Mouse (Mus musculus) brain, embryonic 14.5 days (tissue): ENCODE data around the gene Cenpi. TPM values are rescaled to one million over a fixed set of nuclear protein-coding genes. Genes with fewer than 3 reads are reported as not detected.
"Not testable (repeated sequence)": the region's sequence is repeated elsewhere in the genome, so short reads cannot be mapped to it uniquely, and the experiment has no call there.

Experiments
- DNase-seq: peaks from one replicate; pipeline ENCODE4 v3.0.0-alpha.2; 2011; ENCODE audit warnings: low read depth
- CTCF ChIP-seq: fragments of 200-500 bp; IDR thresholded peaks from 2 replicates; pipeline ENCODE4 v1.5.1; 2012; ENCODE audit warnings: inconsistent platforms, mild to moderate bottlenecking, moderate library complexity, borderline replicate concordance; ENCODE audit not compliant: insufficient read depth, insufficient read length; ENCODE audit errors: extremely low read depth
- POLR2A ChIP-seq: fragments of 200-500 bp; IDR thresholded peaks from 2 replicates; pipeline ENCODE4 v1.6.1; 2012; ENCODE audit warnings: mild to moderate bottlenecking, inconsistent platforms, borderline replicate concordance; ENCODE audit not compliant: poor library complexity, insufficient read depth, insufficient read length, severe bottlenecking; ENCODE audit errors: extremely low read depth
- polyA plus RNA-seq: library from polyadenylated mRNA; depleted of rRNA; stranded (reverse); fragments of >200 nt; gene quantifications from 2 replicates; pipeline ENCODE4 v1.2.3, GENCODE M21; 2012

The Cenpi gene
- polyA plus RNA-seq, 1 experiment, result 5.6 TPM

- peak; percentile 40 for DNase-seq
- TF ChIP-seq CTCF (no peak), POLR2A (no peak)
Observed at GRCm38 (mm10) chrX:134297195-134297594, 10.7 kb upstream of the Cenpi start.

- DNase-seq, result no peak
- no peak for TF ChIP-seq POLR2A
- TF ChIP-seq CTCF, result no peak
Observed at GRCm38 (mm10) chrX:134300219-134300618, 7.7 kb upstream of the Cenpi start.

GRCm38 (mm10) chrX:134303287-134303686 is 4.6 kb upstream of the Cenpi start:
- TF ChIP-seq CTCF (no peak), POLR2A (no peak)
- DNase-seq, result no peak

- DNase-seq, result no peak
- no peak for TF ChIP-seq POLR2A
Observed at GRCm38 (mm10) chrX:134308275-134308634, 371 bp downstream of the Cenpi start.

- not testable (repeated sequence) for DNase-seq
Observed at GRCm38 (mm10) chrX:134311193-134311592, 3.3 kb downstream of the Cenpi start.

DNA sequence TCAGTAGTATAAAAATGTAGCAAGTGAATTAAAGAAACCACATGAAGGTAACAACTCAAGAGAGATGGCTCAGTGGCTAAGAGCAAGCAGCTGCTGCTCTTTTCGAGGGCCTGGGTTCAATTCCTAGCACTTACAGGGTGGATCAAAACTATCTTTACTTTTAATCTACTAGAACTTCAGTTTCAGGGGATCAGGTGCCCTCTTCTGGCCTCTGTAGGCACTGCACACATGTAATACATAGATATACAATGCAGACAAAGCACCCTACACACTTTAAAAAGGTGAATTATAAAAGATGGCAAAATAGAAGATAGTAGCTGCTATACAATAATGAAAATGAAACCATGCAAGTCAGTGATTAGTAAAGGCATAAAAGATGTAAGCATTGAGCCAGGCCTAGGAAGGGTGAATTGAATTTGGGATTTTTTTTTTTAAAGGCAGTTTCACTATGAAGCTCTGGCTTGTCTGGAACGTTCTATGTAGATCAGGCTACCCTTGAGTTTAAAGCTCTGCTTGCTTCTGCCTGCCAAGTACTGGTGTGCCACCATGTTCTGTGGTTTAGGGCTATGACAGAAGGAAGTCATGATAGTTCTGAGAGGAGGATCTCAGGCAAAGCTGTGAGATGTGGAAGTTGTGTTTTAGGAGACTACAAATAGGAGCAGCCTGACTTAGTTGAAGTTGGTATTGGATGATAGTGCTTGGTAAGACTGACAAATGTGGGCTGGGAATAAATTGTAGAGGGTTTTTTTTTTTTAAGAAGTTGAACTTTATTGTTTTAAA is 11.5 kb downstream of the Cenpi start:
- TF ChIP-seq POLR2A (no peak), CTCF (0 out of 2 replicates have a peak, but pooled peaks have one; percentile 17)
- peak; percentile 43 for DNase-seq

GRCm38 (mm10) chrX:134333280-134333679 is 25.4 kb downstream of the Cenpi start:
- DNase-seq, result peak; percentile 2
- TF ChIP-seq CTCF (peak; percentile 23; the same call in 1 of the 2 replicates), POLR2A (no peak)

- no peak for DNase-seq
- TF ChIP-seq CTCF (no peak), POLR2A (no peak)
Observed at GRCm38 (mm10) chrX:134342735-134343134, 34.9 kb downstream of the Cenpi start.

GRCm38 (mm10) chrX:134350205-134350604 is 42.3 kb downstream of the Cenpi start:
- no peak for DNase-seq
- TF ChIP-seq CTCF (no peak), POLR2A (no peak)

GRCm38 (mm10) chrX:134353848-134354247 is 46.0 kb downstream of the Cenpi start:
- peak; percentile 21; the same call in 1 of the 2 replicates for TF ChIP-seq CTCF
- TF ChIP-seq POLR2A, result no peak
- DNase-seq, result peak; percentile 21

DNA sequence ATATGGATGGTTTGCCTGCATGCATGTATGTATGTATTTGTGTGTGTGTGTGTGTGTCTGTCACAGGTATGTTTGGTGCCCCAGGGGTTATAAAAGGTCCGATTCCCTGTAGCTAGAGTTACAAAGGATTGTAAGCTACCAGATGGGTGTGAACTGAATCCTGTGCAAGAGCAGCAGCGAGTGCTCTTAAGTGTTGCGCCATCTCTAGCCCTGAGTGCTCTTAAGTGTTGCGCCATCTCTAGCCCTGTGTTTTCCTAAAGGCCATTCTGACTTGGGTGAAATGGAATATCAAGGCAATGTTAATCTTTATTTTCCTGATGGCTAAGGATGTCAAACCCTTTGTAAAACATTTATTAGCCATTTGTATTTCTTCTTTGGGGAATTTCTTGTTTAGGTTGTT is 51.5 kb downstream of the Cenpi start:
- peak; percentile 20 for DNase-seq
- TF ChIP-seq POLR2A (no peak), CTCF (no peak)

- TF ChIP-seq CTCF (no peak), POLR2A (no peak)
- DNase-seq, result no peak
Observed at GRCm38 (mm10) chrX:134362156-134362555, 54.3 kb downstream of the Cenpi start.

GRCm38 (mm10) chrX:134365421-134365820 is 57.5 kb downstream of the Cenpi start:
- DNase-seq, result no peak
- TF ChIP-seq CTCF (no peak), POLR2A (no peak)

GRCm38 (mm10) chrX:134366547-134366946 is 58.7 kb downstream of the Cenpi start:
- TF ChIP-seq POLR2A (no peak), CTCF (no peak)
- DNase-seq, result no peak
